Mouse (Mus musculus) heart, adult 2 months (tissue): ENCODE results near the gene Lypd6b. TPM values are rescaled to one million over a fixed set of nuclear protein-coding genes. Genes with fewer than 3 reads are reported as not detected.

Source experiments
- DNase-seq, 2 experiments: peaks; one replicate each; pipeline ENCODE4 v3.0.0; 2021
- H3K27ac ChIP-seq: fragments of 200-600 bp; 2 replicates; pipeline ENCODE4 v1.8.1; 2022
- H3K27me3 ChIP-seq: fragments of 200-500 bp; 2 replicates; pipeline ENCODE4 v1.6.1; 2012; ENCODE audit warnings: mild to moderate bottlenecking, low read length, inconsistent platforms, mixed read lengths; ENCODE audit not compliant: control insufficient read depth, insufficient read depth
- H3K36me3 ChIP-seq: fragments of 200-500 bp; 2 replicates; pipeline ENCODE4 v1.6.1; 2012; ENCODE audit warnings: low read length, inconsistent platforms; ENCODE audit not compliant: control insufficient read depth, insufficient read depth
- H3K4me1 ChIP-seq: fragments of 200-500 bp; 2 replicates; pipeline ENCODE4 v1.6.1; 2011; ENCODE audit warnings: low read length; ENCODE audit not compliant: control insufficient read depth, insufficient read depth
- H3K4me3 ChIP-seq: fragments of 200-600 bp; 2 replicates; pipeline ENCODE4 v1.8.1; 2022
- H3K79me2 ChIP-seq: fragments of 200-500 bp; replicated peaks from 2 replicates; pipeline ENCODE4 v1.6.1; 2012; ENCODE audit warnings: mild to moderate bottlenecking, inconsistent platforms, low read length, moderate library complexity, mixed read lengths; ENCODE audit not compliant: control insufficient read depth, insufficient read depth
- H3K9ac ChIP-seq: fragments of 200-500 bp; 2 replicates; pipeline ENCODE4 v1.6.1; 2012; ENCODE audit warnings: low read depth, mild to moderate bottlenecking, control low read depth, inconsistent platforms, low read length, mixed read lengths
- CTCF ChIP-seq: fragments of 200-600 bp; IDR thresholded peaks from 2 replicates; pipeline ENCODE4 v1.8.1; 2022; ENCODE audit warnings: antibody characterized with exemption, mild to moderate bottlenecking, moderate library complexity
- EP300 ChIP-seq: fragments of 200-500 bp; IDR thresholded peaks from 2 replicates; pipeline ENCODE4 v1.6.1; 2011; ENCODE audit warnings: low read depth, low read length, control low read depth; ENCODE audit not compliant: insufficient read depth
- POLR2A ChIP-seq: fragments of 200-500 bp; IDR thresholded peaks from 2 replicates; pipeline ENCODE4 v1.6.1; 2011; ENCODE audit warnings: mild to moderate bottlenecking, low read depth, low read length, control low read depth; ENCODE audit not compliant: insufficient read depth
- WGBS: fragments of 180-500 bp; shearing (Covaris S2); methylation state at CpG from one replicate; pipeline ENCODE4 v1.1.7; 2018; 5-methylcytosine and 5-hydroxymethylcytosine counted together
- intact Hi-C: fragments of 180-260 bp; cut with DNase I; formaldehyde crosslinking; loops from one replicate; pipeline ENCODE4 v1.15.1; 2025
- polyA plus RNA-seq: library from polyadenylated mRNA; depleted of rRNA; stranded (reverse); fragments of >200 nt; gene quantifications from 2 replicates; pipeline ENCODE4 v1.2.3, GENCODE M21; 2012
- total RNA-seq, 2 experiments: library from RNA; stranded (reverse); gene quantifications; 2 replicates each; pipeline ENCODE4 v1.2.3; 2021

Gene Lypd6b
- total and polyA plus RNA-seq, 3 experiments = 0.10 to 0.25 TPM; not detected in 1

DNA sequence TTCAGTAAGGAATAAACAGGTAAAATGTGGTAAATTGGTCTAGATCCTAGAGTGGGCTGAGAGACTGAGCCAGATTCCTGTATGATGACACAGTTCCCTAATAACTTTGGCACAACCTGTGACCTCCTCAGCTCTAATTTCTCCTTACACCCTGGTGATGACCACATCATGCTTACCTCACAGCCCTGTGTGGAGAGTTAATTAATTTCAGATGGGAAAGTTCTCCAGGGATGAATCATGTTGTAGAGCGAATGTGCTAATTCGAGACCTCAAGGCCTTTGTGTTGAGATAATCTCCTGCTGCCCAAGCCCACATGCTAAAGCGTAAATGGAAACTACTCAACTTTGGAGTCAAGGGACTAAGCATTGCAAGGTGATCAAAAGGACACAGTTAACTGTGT lies 142.4 kb downstream of the Lypd6b start:
- no peak overlapping the region for H3K9ac ChIP-seq
- no peaks in the 10 kb centered on the region for H3K36me3 ChIP-seq
- DNase-seq = no peak
- H3K4me1 ChIP-seq = no peaks in the 10 kb centered on the region
- H3K27ac ChIP-seq = no peak overlapping the region
- H3K27me3 ChIP-seq = no peaks in the 10 kb centered on the region
- H3K4me3 ChIP-seq = no peak overlapping the region
- intact Hi-C loops = no loop called here
- no peak for TF ChIP-seq EP300
- TF ChIP-seq POLR2A = no peak
- TF ChIP-seq CTCF = no peak
- 72% methylated on average over 3 of the region's 3 CpGs for WGBS
- H3K79me2 ChIP-seq = no peaks in the 10 kb centered on the region

GRCm38 (mm10) chr2:49937621-49938020 lies 150.1 kb downstream of the Lypd6b start:
- H3K4me3 ChIP-seq = no peak overlapping the region
- intact Hi-C loops = no loop called here
- no peak overlapping the region for H3K9ac ChIP-seq
- H3K27ac ChIP-seq = no peak overlapping the region
- H3K27me3 ChIP-seq = no peaks in the 10 kb centered on the region
- H3K79me2 ChIP-seq = no peaks in the 10 kb centered on the region
- DNase-seq = no peak
- H3K4me1 ChIP-seq = no peaks in the 10 kb centered on the region
- TF ChIP-seq POLR2A (no peak), EP300 (no peak), CTCF (no peak)
- no peaks in the 10 kb centered on the region for H3K36me3 ChIP-seq
- WGBS = 50% methylated on average over 13 of the region's 13 CpGs

DNA sequence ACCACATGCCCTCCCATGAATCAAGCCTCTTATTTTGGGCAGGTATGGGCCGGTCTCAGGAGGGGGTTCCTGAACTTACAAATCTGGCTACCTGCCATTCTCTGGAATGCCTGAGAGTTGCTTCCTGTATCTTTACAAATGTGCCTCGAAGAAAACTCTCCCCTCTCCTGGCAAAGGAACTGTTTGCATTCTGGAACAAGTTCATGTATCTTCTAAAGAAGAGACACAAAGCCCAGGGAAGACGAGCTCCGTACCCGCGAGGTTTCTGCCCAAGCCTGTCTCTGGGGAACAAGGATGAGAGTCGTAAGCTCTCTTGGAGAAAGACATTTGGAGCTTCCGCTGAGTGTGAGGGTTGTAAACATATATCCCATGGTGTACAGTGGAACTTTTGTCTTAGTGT lies 150.8 kb downstream of the Lypd6b start:
- no peak for DNase-seq
- no peaks in the 10 kb centered on the region for H3K79me2 ChIP-seq
- H3K36me3 ChIP-seq = no peaks in the 10 kb centered on the region
- no peaks in the 10 kb centered on the region for H3K27me3 ChIP-seq
- H3K4me3 ChIP-seq = no peak overlapping the region
- no peak for TF ChIP-seq EP300
- no peak for TF ChIP-seq POLR2A
- no peak for TF ChIP-seq CTCF
- H3K27ac ChIP-seq = no peak overlapping the region
- 63% methylated on average over 8 of the region's 8 CpGs for WGBS
- intact Hi-C loops = no loop called here
- no peaks in the 10 kb centered on the region for H3K4me1 ChIP-seq
- no peak overlapping the region for H3K9ac ChIP-seq

GRCm38 (mm10) chr2:49940372-49940771 lies 152.9 kb downstream of the Lypd6b start:
- no peak for TF ChIP-seq POLR2A
- TF ChIP-seq EP300 = no peak
- Histone ChIP-seq H3K4me3 (no peak overlapping the region), H3K27ac (no peak overlapping the region), H3K9ac (no peak overlapping the region), H3K36me3 (no peaks in the 10 kb centered on the region), H3K27me3 (no peaks in the 10 kb centered on the region), H3K4me1 (no peaks in the 10 kb centered on the region), H3K79me2 (no peaks in the 10 kb centered on the region)
- intact Hi-C loops = no loop called here
- no peak for DNase-seq
- 49% methylated on average over 6 of the region's 6 CpGs for WGBS

DNA sequence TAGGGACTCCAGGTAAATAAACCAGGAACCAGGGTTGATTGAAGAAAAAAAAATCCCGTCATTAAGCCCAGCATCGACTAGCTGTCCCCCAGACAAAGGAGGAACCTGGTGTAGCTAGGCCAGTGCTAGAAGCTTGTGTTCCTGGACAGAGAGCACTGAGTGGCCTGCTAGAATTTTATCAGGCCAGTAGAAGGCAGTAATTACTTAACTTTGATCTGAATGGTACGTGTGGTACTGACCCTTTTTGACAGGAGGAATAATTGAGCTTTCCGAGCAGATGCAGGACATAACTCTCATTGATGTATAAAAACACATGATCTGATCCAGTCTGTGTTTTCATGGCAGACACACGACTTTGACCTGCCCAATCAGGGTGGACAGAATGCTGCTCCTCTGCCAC lies 154.6 kb downstream of the Lypd6b start:
- TF ChIP-seq POLR2A (no peak), EP300 (no peak), CTCF (no peak)
- WGBS = 59% methylated on average over 5 of the region's 5 CpGs
- intact Hi-C loops = no loop called here
- H3K4me3 ChIP-seq = no peak overlapping the region
- DNase-seq = no peak
- no peaks in the 10 kb centered on the region for H3K4me1 ChIP-seq
- no peaks in the 10 kb centered on the region for H3K36me3 ChIP-seq
- H3K27me3 ChIP-seq = no peaks in the 10 kb centered on the region
- no peaks in the 10 kb centered on the region for H3K79me2 ChIP-seq
- H3K9ac ChIP-seq = no peak overlapping the region
- no peak overlapping the region for H3K27ac ChIP-seq

- intact Hi-C loops = no loop called here
- no peaks in the 10 kb centered on the region for H3K36me3 ChIP-seq
- WGBS = 49% methylated on average over 4 of the region's 4 CpGs
- H3K4me1 ChIP-seq = no peaks in the 10 kb centered on the region
- no peak overlapping the region for H3K4me3 ChIP-seq
- H3K9ac ChIP-seq = no peak overlapping the region
- TF ChIP-seq CTCF (no peak), POLR2A (no peak), EP300 (no peak)
- no peaks in the 10 kb centered on the region for H3K27me3 ChIP-seq
- no peak overlapping the region for H3K27ac ChIP-seq
- no peaks in the 10 kb centered on the region for H3K79me2 ChIP-seq
- DNase-seq = no peak
These were observed 164.2 kb downstream of the Lypd6b start for GRCm38 (mm10) chr2:49951681-49952080.
